Mouse (Mus musculus) kidney, embryonic 16.5 days (tissue): ENCODE data around the gene P2rx3. TPM values are rescaled to one million over a fixed set of nuclear protein-coding genes. Genes with fewer than 3 reads are reported as not detected.

Experiments used
- ATAC-seq: fragments of 200-750 bp; cut with Nextera tagmentation; 2 replicates; pipeline ENCODE4 v1.8.0; 2017; ENCODE audit warnings: moderate TSS enrichment; ENCODE audit not compliant: low FRiP score, low TSS enrichment
- H3K27ac ChIP-seq: fragments of 300-500 bp; sonication (generic); 2 replicates; pipeline ENCODE4 v1.5.1; 2014; ENCODE audit warnings: low read length
- H3K27me3 ChIP-seq: fragments of 300-500 bp; sonication (generic); 2 replicates; pipeline ENCODE4 v1.6.1; 2014; ENCODE audit warnings: low read length, control low read depth, mixed read lengths; ENCODE audit not compliant: insufficient read depth
- H3K36me3 ChIP-seq: fragments of 300-500 bp; sonication (generic); 2 replicates; pipeline ENCODE4 v1.6.1; 2014; ENCODE audit warnings: low read length, control low read depth, mixed read lengths; ENCODE audit not compliant: insufficient read depth
- H3K4me1 ChIP-seq: fragments of 300-500 bp; sonication (generic); 2 replicates; pipeline ENCODE4 v1.6.1; 2014; ENCODE audit warnings: low read length, control low read depth, mixed read lengths; ENCODE audit not compliant: insufficient read depth
- H3K4me2 ChIP-seq: fragments of 300-500 bp; sonication (generic); replicated peaks from 2 replicates; pipeline ENCODE4 v1.6.1; 2014; ENCODE audit warnings: low read depth, low read length
- H3K4me3 ChIP-seq: fragments of 300-500 bp; sonication (generic); 2 replicates; pipeline ENCODE4 v1.5.1; 2014; ENCODE audit warnings: mild to moderate bottlenecking, low read length
- H3K9ac ChIP-seq: fragments of 300-500 bp; sonication (generic); replicated peaks from 2 replicates; pipeline ENCODE4 v1.6.1; 2014; ENCODE audit warnings: low read length
- H3K9me3 ChIP-seq: fragments of 300-500 bp; sonication (generic); 2 replicates; pipeline ENCODE4 v1.6.1; 2016; ENCODE audit warnings: low read length, control low read depth
- WGBS: fragments of 180-500 bp; shearing (Covaris S2); extraction: QIAGEN DNeasy Blood & Tissue Kit; methylation state at CpG from one replicate; pipeline ENCODE4 v1.1.7; 2014; 5-methylcytosine and 5-hydroxymethylcytosine counted together
- polyA plus RNA-seq: library from polyadenylated mRNA; unstranded; fragments of >200 nt; fragmentation: Nextera tagmentation; extraction: Ambion mirVana; gene quantifications from 2 replicates; pipeline ENCODE4 v1.2.1, GENCODE M21; 2015

P2rx3 gene
- polyA plus RNA-seq, 1 experiment from 2014 or later = 0.56 TPM

DNA sequence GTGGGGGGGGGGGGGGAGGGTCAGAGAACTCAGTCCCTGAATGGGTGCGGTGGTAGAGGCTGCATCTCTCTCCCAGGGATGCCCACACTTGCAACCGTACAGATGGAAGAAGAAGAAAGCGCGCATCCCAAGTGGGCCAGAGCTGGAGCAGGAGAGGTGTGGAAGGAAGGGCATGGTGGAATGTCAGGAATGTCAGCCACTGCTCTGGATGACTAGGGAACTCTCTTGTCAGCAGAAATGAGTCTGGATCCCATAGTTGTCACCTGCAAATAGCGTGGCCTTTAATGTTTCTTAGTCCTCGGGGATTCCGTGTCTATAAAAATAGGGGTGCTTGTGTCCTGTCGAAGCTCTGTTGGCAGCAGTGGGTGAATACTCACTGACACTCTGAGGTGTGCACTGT is 34.7 kb downstream of the P2rx3 start:
- Histone ChIP-seq H3K4me3 (no peak overlapping the region), H3K9ac (no peak overlapping the region), H3K27me3 (no peaks in the 10 kb centered on the region), H3K4me2 (no peak overlapping the region), H3K36me3 (no peaks in the 10 kb centered on the region), H3K9me3 (no peaks in the 10 kb centered on the region), H3K27ac (no peak overlapping the region), H3K4me1 (no peaks in the 10 kb centered on the region)
- WGBS = 70% methylated on average over 8 of the region's 8 CpGs
- no peak for ATAC-seq

DNA sequence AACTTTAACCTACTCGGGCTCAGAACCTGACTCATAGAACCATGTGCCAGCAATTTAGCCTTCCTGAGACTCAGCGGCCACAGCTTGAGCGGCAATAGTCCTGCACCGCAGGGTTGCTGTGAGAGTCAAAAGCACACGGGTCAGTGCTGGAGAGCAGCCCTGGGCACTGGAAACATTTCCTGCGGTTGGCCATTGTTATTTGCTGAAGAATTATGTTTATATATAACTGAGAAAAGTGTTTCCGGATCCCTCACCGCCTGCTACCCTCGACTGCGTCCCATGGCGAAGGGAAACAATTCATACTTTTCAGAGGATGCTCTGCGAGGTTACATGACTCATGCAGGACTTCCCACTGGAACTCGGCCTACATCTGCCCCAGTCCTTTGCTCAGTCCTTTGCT is 35.8 kb downstream of the P2rx3 start:
- ATAC-seq = peak; percentile 30; the same call in 1 of the 2 replicates

DNA sequence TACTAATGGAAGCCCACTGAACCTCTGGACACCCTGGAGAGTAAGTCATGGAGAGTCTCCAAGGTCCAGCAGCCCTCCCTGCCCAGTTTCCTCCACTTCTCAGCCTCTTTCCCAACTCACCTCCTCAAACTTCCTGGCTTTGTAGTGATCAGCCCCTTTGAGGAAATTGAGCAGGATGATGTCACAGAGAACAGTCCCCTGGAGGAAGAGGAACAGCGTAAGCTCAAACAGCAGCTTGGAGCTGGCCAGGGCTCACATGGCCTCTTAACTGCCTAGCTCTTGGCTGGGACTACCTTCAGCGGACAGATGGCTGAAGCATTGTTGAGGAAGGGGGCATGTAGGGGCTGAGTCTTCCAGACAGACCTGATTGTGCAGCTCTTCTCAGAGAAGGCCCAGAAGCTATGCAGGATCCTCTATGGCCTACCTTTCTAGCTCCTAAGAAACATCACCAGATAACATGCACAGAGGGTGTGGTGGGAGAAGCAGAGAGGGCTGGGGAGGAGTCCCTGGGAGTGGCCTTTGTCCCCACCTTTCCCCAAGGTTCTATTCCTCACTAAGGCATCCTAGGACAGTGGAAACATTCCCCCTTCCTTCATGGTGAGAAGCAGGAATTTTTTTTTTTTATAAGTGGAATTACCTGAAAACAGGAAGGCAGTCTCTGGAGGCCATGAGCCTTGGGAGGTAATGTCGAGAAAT is 37.6 kb downstream of the P2rx3 start:
- H3K9ac ChIP-seq = no peak overlapping the region
- no peaks in the 10 kb centered on the region for H3K36me3 ChIP-seq
- ATAC-seq = no peak
- 81% methylated on average over 3 of the region's 3 CpGs for WGBS
- no peak overlapping the region for H3K4me2 ChIP-seq
- no peaks in the 10 kb centered on the region for H3K27me3 ChIP-seq
- no peak overlapping the region for H3K4me3 ChIP-seq
- H3K27ac ChIP-seq = peak overlapping the region; percentile 28
- H3K4me1 ChIP-seq = no peaks in the 10 kb centered on the region
- no peaks in the 10 kb centered on the region for H3K9me3 ChIP-seq

More for the DNA sequence above, 35.8 kb downstream of the P2rx3 start:
- no peak overlapping the region for H3K4me3 ChIP-seq
- no peak overlapping the region for H3K9ac ChIP-seq
- no peaks in the 10 kb centered on the region for H3K9me3 ChIP-seq
- no peaks in the 10 kb centered on the region for H3K4me1 ChIP-seq
- WGBS = 78% methylated on average over 13 of the region's 13 CpGs
- H3K27me3 ChIP-seq = no peaks in the 10 kb centered on the region
- no peaks in the 10 kb centered on the region for H3K36me3 ChIP-seq
- peak overlapping the region; percentile 51; the same call in 1 of the 2 replicates for H3K27ac ChIP-seq
- H3K4me2 ChIP-seq = no peak overlapping the region

DNA sequence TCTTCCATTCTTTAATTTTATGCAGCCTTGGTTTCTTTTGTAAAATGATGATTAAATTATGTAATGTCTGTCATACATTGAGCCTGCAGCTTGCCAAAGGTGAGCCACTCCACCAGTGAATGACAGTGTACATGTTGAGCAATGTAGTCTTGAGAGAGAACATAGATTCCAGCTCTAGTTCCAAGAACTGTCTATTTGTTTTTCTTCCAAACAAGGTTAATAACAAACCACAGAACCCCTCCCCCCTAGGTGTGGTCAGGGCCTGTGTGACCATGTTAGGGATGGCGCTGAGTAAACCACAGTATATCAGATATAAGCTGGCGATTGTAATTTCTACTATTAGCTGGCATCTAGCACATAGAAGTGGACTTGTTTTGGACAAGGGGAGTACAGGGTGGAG is 40.9 kb downstream of the P2rx3 start:
- 80% methylated on average over 2 of the region's 2 CpGs for WGBS

DNA sequence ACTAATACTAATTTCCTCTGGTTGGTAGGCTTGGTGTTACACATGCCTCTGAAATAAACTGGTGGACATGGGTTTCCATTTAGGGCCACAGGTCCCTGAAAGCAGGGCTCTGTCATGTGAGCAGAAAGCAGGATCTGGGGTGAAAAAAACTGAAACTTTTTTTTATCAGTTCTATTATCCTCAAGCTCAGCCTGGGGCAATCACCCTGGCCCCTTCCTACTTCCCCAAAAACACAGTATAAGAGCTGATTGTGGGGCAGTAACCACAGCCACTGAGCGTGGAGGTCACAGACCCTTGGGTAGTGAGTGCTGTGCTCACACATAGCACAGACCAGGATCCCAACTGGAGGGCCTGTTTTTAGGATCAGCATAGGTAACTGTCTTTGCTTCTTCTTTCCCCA is 49.3 kb downstream of the P2rx3 start, which contains the start of gene Prg3:
Gene Prg3, plus strand, starts transcription at position 286 of the 400 bp plus-strand sequence.
- no peaks in the 10 kb centered on the region for H3K27me3 ChIP-seq
- no peak within 1 kb of the TSS for H3K4me2 ChIP-seq
- H3K9me3 ChIP-seq = no peaks in the 10 kb centered on the region
- H3K36me3 ChIP-seq = no peaks in the 10 kb centered on the region
- H3K9ac ChIP-seq = no peak within 1 kb of the TSS
- no peak within 1 kb of the TSS for H3K4me3 ChIP-seq
- WGBS = 69% methylated on average over 1 of the region's 1 CpGs
- no peak within 1 kb of the TSS for H3K27ac ChIP-seq
- no peak for ATAC-seq
- no peaks in the 10 kb centered on the region for H3K4me1 ChIP-seq

More for the DNA sequence above, 40.9 kb downstream of the P2rx3 start:
- ATAC-seq = no peak
- H3K9me3 ChIP-seq = no peaks in the 10 kb centered on the region
- no peak overlapping the region for H3K27ac ChIP-seq
- H3K4me2 ChIP-seq = no peak overlapping the region
- no peak overlapping the region for H3K4me3 ChIP-seq
- H3K36me3 ChIP-seq = no peaks in the 10 kb centered on the region
- H3K27me3 ChIP-seq = no peaks in the 10 kb centered on the region
- H3K9ac ChIP-seq = no peak overlapping the region
- no peaks in the 10 kb centered on the region for H3K4me1 ChIP-seq

DNA sequence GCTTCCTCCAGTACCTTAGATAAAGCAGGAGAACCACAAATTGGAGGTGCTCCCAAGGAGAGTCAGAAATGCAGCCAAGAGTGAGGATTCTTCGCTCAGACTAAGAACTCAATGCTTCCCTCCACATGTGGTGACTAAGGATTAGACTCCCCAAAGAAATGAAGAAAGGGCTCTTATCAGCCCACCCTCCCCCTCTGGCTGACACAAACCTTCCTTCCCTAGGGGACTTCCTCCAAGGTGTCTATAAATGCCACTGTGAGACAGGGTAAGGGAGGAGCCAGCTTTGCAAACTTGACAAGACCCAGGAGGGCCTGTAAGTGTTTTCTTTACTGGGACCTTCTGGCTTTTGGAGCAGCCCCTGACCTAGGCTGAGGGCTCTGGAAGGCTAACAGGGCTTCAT is 57.1 kb downstream of the P2rx3 start, which contains the start of gene Prg2:
Gene Prg2, plus strand, starts transcription at position 274 of the 400 bp plus-strand sequence.
- no peak within 1 kb of the TSS for H3K9ac ChIP-seq
- no peak for ATAC-seq
- H3K27me3 ChIP-seq = no peaks in the 10 kb centered on the region
- H3K4me1 ChIP-seq = no peaks in the 10 kb centered on the region
- 40% methylated on average over 1 of the region's 1 CpGs for WGBS
- no peak within 1 kb of the TSS for H3K4me2 ChIP-seq
- no peaks in the 10 kb centered on the region for H3K9me3 ChIP-seq
- no peak within 1 kb of the TSS for H3K4me3 ChIP-seq
- no peaks in the 10 kb centered on the region for H3K36me3 ChIP-seq
- H3K27ac ChIP-seq = no peak within 1 kb of the TSS

DNA sequence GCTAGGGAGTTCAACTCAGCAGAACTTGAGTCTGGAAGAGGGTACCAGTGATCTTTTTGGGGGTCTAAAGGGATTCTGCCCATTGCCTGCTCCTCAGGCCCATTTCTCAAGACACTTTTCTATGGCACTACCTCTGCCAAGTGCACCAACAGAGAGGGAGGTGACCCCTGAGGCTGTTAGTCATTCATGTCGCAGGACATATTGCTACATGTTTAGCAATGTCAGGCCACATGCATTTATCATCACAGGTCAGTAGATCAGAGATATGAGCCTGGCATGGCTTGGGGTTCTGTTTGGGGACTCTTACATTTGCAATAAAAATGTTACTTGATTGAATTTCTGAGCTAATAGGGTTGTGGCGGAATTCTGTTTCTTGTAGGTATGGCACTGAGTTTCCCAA is 61.7 kb downstream of the P2rx3 start:
- Histone ChIP-seq H3K4me3 (no peak overlapping the region), H3K4me2 (no peak overlapping the region), H3K27me3 (no peaks in the 10 kb centered on the region), H3K27ac (no peak overlapping the region), H3K9ac (no peak overlapping the region), H3K9me3 (no peaks in the 10 kb centered on the region), H3K4me1 (no peaks in the 10 kb centered on the region), H3K36me3 (no peaks in the 10 kb centered on the region)
- 95% methylated on average over 2 of the region's 2 CpGs for WGBS
- ATAC-seq = no peak

DNA sequence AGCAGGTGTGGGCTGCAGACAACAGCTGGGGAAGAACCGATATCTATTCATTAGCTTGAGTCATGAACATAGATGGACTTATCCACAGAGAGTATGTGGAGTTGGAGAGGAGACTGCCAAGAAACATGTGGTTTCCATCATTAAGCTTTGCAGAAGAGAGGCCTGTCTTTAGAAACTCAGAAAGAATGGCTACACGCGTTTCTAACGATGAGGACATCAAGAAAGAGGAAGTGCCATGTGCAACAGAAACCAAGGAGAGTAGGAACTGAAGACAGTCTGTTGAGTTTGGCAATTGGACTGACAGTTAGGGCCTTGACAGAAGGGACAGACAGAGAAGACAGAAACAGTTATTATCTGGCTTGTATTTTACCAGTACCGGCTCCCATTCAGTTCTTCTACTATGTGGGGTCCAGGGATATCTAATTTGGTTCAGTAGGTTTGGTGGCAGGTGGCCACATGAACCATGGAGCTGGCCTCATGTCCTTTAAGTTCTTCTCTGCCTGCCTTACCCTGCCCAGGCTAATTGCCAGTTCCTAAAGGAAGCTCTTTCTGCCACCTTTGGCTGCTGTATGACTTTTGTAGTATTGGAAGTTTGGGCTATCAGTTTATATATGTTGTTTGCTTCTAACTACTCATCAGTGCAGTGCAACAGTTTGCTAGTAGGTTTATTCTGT is 69.8 kb downstream of the P2rx3 start:
- Histone ChIP-seq H3K27me3 (no peaks in the 10 kb centered on the region), H3K27ac (no peak overlapping the region), H3K4me1 (no peaks in the 10 kb centered on the region), H3K4me2 (no peak overlapping the region), H3K4me3 (no peak overlapping the region), H3K9ac (no peak overlapping the region), H3K36me3 (no peaks in the 10 kb centered on the region), H3K9me3 (no peaks in the 10 kb centered on the region)
- no peak for ATAC-seq
- 89% methylated on average over 5 of the region's 5 CpGs for WGBS

DNA sequence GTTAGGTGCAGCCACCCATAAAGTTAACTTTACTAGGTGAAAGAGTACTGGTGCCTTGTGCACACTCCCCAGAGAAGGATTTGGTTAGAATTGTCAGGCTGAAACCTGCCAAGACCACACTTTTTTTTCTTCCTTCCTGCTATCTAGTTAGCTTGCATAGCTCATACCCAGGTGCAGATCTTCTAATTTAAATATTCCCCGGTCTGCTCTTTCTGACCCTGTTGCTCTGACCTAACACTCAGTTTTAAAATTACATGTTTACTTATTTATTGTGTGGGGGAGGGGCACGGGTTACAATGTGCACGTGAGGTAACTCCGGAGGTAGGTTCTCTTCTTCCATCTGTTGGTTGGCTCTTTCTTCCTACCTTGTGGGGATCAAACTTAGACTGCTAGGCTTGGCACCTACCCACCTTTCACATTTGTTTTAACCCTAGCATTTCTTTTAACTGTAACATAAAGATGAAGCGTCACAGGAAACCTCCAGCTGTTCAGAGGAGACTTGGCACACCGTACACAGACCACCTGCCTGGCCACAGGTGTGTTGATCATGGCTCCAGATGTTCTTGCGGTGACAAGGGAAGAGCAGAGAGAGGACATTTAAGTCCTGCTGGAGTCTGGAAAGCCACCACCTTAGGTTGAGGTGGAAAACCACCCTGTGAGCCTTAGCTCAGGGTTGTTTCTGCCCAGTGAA is 73.0 kb downstream of the P2rx3 start:
- no peaks in the 10 kb centered on the region for H3K36me3 ChIP-seq
- WGBS = 78% methylated on average over 7 of the region's 7 CpGs
- no peak overlapping the region for H3K4me3 ChIP-seq
- H3K4me1 ChIP-seq = no peaks in the 10 kb centered on the region
- ATAC-seq = no peak
- H3K4me2 ChIP-seq = no peak overlapping the region
- H3K9ac ChIP-seq = no peak overlapping the region
- H3K9me3 ChIP-seq = no peaks in the 10 kb centered on the region
- H3K27me3 ChIP-seq = no peaks in the 10 kb centered on the region
- H3K27ac ChIP-seq = no peak overlapping the region
